Mouse (Mus musculus) spleen, adult 18-20 months (tissue): ENCODE data around the gene Nol6.

Experiments
- DNase-seq, 2 experiments: peaks; one replicate each; pipeline ENCODE4 v3.0.0; 2022; ENCODE audit warnings: mixed read lengths in 2 of 2

The Nol6 gene

GRCm38 (mm10) chr4:41078726-41079125 is 45.5 kb downstream of the Nol6 start:
- DNase-seq = no peak

GRCm38 (mm10) chr4:41074461-41074860 is 49.8 kb downstream of the Nol6 start:
- no peak for DNase-seq

- DNase-seq = no peak
Observed at GRCm38 (mm10) chr4:41073008-41073817, 51.0 kb downstream of the Nol6 start.

GRCm38 (mm10) chr4:41071500-41072429 is 52.5 kb downstream of the Nol6 start:
- DNase-seq = no peak

GRCm38 (mm10) chr4:41065196-41065595 is 59.1 kb downstream of the Nol6 start:
- DNase-seq = no peak
